Mouse (Mus musculus) bone marrow macrophage, adult 2 months (primary cell): ENCODE data around the gene Gucy2c.

Experiments
- CTCF ChIP-seq: IDR thresholded peaks from 2 replicates; pipeline ENCODE4 v1.5.1; 2012; ENCODE audit warnings: low read depth, mild to moderate bottlenecking, low read length, moderate library complexity
- POLR2A ChIP-seq: IDR thresholded peaks from 2 replicates; pipeline ENCODE4 v1.6.1; 2012; ENCODE audit warnings: mild to moderate bottlenecking, low read depth, low read length, borderline replicate concordance

DNA sequence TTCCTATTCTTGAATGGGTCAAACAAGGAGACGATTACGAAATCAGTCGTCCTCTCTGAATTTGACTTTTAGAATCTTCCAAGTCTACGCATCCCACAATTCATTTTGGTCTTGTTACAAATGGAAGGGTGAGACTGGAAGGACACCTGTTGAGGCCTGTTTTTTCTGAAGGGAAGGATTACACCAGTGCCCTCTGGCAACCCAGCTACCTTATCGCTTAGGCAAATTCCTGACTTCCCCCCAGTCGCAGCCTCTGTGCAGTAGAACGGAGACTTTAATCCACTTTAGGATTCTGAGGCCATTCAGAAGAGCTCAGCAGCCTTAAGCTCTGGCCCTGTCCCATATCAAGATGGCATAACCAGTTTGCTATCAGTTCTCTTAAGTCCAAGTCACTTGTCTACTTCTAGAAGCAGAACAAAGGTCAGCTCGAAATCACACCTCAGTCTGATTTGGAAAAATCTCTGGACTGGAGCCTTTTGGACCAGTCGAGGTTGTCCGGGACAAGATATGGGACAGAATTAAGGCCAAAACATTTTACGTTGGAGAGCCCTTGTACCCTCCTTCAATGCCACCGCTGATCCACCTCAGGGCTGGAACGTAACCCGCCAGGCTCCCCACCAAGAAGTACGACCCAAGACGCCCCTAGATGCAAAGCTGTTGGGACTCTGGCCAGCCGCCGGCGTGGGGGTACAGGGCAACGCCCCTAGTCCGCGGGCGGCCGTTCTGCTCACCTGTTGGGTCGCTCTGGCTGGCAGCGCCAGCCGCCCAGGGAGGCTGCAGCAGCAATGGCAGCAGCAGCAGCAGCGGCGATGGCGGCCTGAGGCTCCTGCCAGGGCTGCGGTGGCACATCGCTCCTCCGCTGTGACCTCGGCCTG lies 120.5 kb downstream of the Gucy2c start:
- no peak for TF ChIP-seq CTCF
- no peak for TF ChIP-seq POLR2A
